Mouse (Mus musculus): ENCODE data around the gene Tcf3.
A peak's percentile ranks its signal among the peaks of the same experiment; 100 is the strongest.

Tcf3 gene

DNA sequence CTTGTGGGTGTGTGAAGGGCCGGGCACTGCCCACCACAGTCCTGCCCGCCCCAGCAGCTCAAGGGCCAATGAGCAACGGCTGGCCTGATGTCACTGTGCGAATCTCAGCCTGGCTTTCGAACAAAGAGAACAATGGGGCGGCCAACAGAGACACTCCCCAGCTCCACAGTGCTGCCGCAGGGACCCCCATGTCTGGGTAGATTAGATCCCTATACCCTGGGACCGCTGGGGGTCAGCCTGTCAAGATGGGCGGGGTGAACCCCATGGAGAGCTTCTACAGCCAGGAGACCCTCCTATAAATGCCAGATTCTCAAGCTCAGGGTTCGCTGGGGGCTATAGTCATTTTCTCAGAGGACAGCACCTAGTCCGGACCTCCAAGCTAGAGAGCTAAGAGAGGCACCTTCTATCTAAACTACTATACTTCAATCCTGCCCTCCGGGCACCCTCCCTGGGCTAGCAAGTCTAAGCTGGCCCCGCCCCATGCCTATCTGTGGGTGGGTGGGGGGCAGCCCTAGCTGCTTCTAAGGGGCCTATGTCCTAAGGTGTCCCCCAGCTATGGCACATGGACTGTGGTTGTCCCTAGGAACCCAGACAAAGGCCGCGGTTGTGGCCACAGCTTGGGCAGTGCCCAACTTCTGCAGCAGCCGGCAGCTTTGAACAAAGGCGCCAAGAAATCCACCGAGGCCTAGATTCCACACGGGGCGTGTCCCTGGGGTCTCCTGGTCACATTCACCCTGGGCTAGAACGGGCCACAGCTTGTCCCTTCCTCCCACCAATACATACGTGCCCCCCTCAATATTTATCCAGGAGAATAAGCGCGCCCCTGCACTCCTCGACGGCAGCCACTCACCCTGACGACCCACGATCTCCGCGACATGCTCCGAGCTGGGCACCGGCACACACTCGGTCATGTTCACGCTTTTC is 47.4 kb downstream of the Tcf3 start:
- no peak for DNase-seq (ENCODE audit: low spot score)

DNA sequence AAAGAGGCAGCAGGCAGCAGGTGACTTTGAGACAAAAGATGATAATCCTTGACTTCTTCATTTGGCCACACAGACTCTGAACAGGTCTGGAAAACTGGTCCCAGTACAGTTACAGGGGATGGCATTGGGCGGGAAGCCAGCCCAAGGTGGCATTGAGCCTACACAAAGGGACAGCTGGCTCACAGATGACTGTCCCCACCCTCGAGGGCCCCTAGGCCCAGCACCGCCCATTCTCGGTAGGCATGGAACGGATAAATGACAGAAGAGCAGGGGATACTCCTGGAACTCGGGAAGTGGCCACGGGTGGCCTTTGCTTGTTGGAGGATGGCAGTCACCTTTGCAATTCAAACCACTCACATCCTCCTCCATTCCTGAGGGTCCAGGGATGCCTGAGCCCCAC is 48.1 kb downstream of the Tcf3 start:
- DNase-seq (ENCODE audit: low spot score) = no peak

DNA sequence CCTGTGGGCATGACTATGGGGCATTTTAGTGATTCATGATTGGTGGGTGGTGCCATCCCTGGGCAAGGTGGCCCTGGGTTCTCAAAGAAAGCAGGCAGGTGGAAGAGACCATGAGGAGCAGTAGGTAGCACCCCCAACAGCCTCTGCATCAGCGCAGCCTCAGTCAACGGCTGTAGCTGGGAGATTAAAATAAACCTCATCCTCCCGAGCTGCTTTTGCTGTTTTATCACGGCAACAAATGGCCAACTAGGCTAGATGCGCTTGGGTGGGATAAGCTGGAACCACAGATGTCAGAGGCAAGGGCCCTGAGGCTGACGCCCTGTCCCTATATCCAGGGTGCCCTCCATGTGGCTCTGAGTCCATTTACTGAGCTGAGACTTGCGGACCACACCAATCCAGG is 48.7 kb downstream of the Tcf3 start:
- DNase-seq (ENCODE audit: low spot score) = no peak

DNA sequence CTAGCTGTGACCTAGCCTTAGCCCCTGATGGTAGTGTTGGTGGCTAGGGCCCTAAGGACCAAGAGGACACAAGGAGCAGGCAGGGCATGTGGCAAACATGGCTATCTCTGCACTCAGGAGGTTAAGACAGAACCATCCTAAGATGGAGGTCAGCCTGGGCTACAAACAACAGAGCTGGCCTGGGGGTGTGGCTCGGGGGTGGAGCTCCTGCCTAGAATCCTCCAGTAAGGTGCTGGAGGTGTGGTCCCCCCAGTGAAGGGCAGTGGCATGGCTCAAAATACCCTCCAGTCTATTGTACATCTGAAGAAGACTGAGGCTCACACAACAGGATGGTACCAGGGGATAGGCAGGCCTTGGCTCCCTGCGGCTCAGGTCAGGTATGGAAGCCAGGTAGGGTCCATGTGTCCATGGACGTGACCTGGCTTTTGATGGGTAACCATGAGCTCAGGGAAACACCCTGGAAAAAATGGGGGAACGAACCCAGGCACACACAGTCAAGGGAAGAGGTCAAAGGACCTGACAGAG is 49.3 kb downstream of the Tcf3 start:
- no peak for DNase-seq (ENCODE audit: low spot score)

DNA sequence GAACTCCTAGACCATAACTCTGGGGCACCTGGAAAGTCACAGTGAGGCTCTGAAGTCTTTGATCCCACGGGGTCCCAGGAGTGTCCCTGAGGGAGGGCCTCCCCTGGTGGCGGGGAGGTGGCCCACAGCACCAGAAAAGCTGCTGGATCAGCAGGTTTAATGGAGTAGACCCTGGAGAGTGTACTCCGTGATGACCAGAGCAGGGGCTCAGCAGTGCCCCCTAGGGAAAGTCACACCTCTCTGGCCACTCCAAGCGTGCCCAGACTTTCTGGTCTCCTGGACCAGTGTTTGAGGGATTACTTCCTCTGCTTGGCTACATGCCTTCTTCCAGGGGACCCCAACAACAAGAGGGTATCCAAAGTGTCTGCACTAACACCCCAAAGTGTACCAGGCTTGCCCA is 50.0 kb downstream of the Tcf3 start:
- DNase-seq (ENCODE audit: low spot score) = no peak

DNA sequence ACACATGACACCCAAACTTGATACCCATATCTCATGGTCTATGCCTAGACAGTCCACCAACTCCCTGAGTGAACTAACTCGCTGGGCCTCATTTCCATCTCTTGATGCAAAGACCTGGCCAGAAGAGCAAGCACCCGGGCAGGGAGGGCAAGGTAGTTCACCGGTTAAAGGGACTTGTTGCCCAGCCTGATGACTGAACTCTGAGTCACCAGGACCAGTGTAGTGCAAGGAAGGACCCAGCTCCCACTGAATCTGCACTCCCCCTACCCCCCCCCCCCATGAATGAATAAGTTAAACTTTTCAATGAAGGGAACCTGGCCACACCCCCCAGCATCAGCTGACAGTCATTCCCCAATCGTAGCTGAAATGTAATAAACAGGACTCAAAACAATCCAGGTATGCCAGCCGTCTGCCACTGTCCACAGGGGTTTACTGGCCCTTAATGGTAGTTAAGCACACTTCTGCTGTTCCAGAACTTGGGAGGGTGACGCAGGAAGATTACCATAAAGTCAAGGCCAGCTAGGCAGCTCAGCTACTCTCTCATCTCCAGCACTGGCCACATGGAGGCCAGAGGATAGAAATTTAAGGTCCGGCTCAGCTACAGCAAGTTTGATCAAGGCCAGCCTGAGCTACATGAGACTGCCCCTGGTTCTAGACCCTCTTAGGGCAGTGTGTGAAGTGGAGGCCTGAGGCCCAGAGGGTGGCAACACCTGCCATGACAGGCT is 50.6 kb downstream of the Tcf3 start:
- no peak for DNase-seq (ENCODE audit: low spot score)

DNA sequence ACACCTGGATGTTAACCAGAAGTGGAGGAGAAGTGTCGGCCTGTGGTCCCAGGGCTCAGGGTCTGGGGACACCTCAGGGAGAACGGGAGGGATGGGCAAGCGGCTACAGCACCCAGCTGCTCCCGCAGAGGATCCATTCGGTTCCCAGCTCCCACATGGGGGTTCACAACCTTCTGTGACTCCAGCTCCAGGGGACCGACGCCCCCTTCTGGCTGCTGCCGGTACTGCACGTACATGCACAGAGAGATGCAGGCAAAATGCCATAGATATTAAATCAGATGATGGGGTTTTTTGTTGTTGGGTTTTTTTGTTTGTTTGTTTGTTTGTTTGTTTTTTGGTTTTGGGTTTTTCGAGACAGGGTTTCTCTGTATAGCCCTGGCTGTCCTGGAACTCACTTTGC is 55.7 kb downstream of the Tcf3 start:
- DNase-seq (ENCODE audit: low spot score) = no peak

DNA sequence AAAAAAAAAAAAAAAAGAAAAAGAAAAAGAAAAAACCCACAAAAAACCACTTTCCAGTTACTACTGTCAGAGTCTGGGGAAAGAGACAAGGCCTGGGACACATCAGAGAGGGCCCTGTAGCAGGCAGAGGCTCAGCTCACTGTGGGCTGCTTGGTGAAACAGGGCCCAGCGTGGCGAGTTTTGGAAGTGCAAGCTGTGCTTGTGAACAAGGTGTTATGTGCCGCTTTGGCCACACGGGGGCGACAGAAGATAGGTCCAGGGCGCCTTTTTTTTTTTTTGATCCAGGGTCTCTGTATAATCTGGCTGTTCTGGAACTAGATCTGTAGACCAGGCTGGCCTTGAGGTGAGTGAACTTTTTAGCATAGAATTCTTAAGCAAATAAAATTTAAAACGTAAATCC is 57.3 kb downstream of the Tcf3 start:
- DNase-seq (ENCODE audit: low spot score) = peak; percentile 82

DNA sequence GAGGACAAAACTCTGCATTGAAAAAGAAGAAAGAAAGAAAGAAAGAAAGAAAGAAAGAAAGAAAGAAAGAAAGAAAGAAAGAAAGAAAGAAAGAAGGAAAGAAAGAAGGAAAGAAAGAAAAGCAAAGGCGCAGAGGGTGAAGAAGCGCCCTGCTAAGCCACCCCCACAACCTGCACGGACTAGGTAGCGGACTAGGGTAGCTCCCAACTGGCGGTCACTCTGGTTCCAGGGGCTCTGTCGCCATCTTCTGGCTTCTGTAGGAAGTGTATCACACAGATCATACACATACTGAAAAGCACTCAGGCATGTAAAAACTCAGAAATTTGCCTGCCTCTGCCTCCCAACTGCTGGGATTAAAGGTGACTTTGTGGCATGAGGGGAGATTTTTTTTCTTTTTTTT is 59.4 kb downstream of the Tcf3 start:
- no peak for DNase-seq (ENCODE audit: low spot score)

DNA sequence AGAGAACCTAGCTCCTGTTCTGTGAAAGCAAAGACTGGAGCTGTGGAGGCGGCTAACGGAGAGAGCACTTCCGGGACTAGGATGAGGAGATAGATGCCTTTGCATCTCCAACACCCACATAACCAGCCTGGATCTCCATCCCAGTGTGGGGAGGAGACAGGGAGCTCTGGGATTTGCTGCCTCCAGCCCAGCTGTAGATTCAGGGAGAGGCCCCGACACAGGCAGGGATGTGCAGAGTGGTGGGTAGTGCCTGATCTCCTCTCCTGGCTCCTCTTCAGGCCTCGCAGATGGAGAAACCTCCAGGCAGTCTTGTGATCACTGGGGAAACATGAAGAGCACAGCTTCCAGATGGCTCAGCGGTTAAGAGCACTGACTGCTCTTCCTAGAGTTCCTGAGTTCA is 60.7 kb downstream of the Tcf3 start:
- no peak for DNase-seq (ENCODE audit: low spot score)

DNA sequence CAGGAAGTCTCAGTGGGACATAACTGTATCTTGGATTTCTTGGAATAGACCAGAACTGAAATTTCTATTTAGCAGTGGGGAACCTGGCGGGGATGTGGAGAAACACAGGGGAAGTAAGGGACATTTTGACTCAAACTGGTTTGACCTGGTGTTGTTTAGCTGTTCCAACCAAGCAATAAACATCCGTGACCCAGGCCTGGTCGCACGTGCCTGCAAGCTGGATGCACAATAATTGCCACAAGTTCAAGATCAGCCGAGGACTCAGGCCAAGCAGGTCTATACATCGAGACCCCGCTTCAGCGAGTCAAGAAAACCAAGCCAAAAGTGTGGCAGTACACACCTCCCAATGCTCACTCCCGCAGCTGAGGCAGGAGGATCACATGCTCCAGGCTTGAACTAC is 61.5 kb downstream of the Tcf3 start:
- no peak for DNase-seq (ENCODE audit: low spot score)

DNA sequence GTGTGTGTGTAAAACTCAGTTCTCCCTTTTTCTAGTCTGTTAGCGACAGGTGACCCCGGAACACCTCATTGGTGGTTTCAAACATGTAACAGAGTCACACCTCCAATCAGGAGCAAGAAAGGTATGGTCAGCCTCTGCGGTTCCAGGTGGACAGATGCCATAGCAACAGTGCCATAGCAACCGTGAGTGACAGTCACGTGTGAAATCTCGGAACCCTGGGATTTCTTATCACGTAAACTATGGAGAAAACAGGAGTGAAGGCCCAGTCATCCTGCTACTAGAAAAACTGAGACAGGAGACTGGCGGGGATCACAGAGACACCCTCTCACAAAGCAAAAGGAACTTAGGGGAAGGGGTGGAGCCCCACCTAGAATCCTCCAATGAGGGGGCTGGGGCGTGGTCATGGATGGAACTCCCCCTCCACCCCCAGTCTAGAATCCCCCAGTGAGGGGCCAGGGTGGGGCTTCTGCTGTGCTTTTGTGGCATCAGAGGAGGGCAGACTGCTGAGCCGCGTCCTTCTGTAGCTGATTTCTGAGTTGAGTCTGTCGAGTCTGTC is 62.0 kb downstream of the Tcf3 start:
- DNase-seq (ENCODE audit: low spot score) = no peak

DNA sequence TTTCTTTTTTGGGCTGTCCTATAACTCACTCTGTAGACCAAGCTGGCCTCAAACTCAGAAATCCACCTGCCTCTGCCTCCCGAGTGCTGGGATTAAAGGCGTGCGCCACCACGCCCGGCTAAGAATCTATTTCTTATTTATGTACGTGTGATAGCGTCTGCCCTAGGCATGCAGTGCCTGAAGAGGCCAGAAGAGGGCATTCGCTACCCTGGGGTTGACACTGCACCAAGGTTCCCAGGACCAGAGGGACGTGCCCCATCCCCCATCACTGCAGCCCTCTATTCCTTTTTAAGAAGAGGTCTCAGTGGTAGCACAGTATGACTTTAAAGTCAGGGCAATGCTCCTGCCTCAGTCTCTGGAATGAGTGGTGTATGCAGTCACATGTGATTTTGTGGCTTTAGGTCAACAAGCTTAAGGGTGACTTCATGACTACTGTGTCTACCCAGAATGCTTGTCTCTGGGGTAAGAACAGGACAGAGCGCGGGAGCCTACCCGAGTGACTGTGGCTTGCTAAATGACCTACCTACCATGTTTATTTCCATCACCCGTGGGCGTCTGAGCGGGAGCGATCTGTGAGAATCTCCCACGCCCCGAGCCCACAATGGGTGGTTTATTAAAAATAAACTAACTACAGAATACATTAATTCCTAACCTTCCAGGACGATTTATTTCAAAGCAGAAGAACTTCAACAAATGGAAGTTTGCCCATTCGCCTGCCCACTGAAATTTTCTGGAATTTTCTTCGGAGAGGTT is 63.3 kb downstream of the Tcf3 start:
- no peak for DNase-seq (ENCODE audit: low spot score)

DNA sequence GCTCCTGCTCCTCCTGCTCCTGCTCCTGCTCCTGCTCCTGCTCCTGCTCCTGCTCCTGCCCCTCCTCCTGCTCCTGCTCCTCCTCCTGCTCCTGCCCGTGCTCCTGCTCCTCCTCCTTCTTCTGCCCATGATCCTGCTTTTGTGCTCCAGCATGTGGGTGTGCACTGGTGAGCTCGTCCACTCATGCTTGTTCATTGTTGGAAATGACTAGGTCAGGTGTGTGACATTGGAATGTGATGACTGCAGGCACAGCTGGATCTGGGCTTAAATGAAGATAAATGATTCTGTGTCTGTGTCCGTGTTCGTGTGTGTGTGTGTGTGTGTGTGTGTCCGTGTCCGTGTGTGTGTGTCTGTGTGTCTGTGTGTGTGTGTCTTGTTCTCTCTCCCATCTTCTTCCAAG is 65.1 kb downstream of the Tcf3 start:
- DNase-seq (ENCODE audit: low spot score) = no peak

DNA sequence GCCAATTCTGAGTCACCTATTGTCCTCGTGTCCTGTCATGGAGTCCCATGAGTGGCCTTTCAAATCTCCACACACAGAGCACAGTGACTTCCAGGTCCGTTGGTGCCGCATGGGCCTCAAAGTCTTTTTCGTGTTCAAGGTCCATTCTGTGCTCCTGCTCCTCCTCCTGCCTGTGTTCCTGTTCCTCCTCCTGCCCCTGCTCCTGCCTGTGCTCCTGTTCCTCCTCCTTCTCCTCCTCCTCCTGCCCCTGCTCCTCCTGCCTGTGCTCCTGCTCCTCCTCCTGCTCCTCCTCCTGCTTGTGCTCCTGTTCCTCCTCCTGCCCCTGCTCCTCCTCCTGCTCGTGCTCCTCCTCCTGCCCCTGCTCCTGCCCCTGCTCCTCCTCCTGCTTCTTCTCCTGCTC is 65.5 kb downstream of the Tcf3 start:
- DNase-seq (ENCODE audit: low spot score) = no peak

DNA sequence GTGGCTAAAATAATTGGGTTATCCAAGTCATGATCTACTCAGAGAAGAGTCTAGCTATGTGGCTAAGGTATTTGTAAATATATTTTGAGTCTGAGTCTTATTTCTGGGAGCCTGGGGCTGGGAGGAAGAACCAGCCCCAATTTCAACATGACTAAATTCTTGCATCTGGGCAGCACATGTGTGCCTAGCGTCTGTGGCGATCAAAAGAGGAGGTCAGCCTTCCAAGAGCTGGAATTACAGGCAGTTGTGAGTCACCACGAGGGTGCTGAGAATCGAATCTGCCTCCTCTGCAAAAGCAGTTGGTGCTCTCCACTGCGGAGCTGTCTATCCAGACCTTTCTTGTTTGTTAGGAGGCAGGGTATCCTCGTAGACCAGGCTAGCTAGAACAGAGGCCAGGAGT is 67.7 kb downstream of the Tcf3 start:
- DNase-seq (ENCODE audit: low spot score) = no peak

DNA sequence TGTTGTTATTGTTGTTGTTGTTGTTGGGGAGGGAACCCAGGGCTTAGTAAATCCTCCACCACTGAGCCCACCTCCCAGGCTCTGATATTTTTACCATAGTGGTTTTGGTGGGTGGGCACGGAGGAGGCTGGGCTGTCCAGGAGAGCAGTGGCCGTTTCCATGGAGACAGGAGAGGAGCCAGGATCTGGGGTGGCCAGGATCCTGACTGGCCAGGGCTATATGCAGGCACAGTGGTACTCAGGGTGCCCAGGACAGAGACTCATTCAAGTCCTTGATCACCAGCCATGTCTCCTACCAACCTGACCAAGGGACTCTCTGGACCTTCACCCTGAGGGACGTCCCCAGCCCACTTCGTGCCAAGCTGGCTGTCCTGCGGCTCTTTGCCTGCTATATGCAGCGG is 69.7 kb downstream of the Tcf3 start:
- no peak for DNase-seq (ENCODE audit: low spot score)

Measured in ovary, postnatal 10 days (tissue).